Mouse (Mus musculus) layer of hippocampus, adult 9-11 months (tissue): ENCODE data around the gene Tbc1d7.

Source experiments
- DNase-seq: peaks from one replicate; pipeline ENCODE4 v3.0.0; 2022

The Tbc1d7 gene

GRCm38 (mm10) chr13:43132859-43133258, 38.4 kb downstream of the Tbc1d7 start:
- no peak for DNase-seq

DNA sequence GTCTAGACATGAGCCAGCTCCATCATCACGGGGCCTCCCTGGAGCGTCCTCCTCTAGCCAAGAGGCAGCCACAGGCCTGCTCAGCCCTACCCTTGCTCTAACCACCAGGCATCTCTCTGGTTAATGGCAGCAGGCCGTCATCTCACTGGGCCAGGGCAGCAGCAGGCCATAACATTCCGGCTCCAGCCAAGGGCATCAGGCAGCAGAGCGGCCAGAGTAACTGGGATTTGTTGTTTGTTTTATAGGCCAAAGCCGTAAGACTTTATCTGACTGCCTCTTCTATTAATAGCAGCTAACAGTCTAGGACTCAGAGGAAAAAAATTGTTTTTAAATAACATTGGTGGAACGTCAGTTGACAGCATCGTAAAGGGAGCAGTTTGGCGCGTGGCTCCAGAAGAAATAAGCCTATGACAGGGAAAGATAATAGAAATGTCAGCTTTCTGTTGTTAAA, 39.5 kb downstream of the Tbc1d7 start:
- no peak for DNase-seq

GRCm38 (mm10) chr13:43130161-43130560, 41.1 kb downstream of the Tbc1d7 start:
- no peak for DNase-seq

GRCm38 (mm10) chr13:43124683-43125074, 46.6 kb downstream of the Tbc1d7 start:
- no peak for DNase-seq

- no peak for DNase-seq
Measured at GRCm38 (mm10) chr13:43123895-43124682, 47.2 kb downstream of the Tbc1d7 start.

DNA sequence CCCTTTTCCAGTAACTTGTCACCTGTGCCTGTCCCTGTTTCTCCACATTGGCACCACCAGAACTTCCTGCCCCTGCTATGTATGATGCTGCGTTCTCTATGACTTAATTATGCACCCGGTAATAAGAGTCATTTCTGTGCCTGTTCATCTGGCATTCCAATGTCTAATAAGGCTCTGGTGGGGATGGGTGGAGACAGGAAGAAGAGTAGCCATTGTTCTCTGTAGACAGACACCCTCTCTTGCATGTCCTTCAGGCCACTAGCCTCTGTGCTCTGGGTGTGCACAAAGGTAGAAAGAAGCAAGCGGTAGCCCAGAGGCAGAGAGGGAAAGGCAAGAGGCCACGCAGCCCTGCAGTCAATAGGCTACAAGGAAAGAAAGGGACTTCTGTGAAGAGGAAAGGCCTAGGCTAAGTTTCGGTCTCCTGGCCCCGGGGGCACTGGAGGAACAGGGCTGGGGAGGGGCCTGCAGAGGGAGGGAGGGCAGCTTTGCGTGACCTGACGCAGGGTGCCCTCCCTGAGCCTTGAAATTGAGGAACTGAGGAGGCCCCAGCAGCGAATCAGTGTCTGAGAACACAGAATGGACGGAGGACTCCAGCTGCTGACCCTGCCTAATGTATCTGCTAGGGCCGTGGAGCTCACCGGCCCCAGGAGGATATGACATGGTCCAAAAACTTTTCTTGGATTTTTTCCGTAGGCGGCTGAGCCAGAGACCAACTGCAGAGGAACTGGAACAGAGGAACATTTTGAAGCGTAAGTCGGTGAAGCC, 48.8 kb downstream of the Tbc1d7 start:
- peak; percentile 57 for DNase-seq

DNA sequence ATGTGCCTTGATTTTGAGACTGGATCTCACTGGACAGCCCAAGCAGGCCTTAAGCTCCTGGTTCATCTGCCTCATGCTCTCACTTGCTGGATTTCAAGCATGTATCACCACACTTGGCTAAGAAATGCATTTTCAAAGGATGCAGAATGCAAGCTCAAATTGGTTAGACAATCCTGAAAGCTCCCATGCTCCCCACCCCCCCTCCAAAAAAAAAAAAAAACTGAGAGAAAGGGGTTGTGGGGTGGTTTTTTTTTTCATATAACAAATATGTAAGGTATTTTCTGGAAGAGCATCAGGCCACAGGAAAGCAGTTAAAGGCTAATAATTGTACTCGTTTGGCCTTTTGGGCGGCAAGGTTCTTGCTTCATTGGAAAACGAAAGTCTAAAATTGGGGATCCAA, 58.2 kb downstream of the Tbc1d7 start:
- no peak for DNase-seq

- DNase-seq, result no peak
Measured at GRCm38 (mm10) chr13:43112707-43113106, 58.6 kb downstream of the Tbc1d7 start.

- peak; percentile 87 for DNase-seq
Measured at GRCm38 (mm10) chr13:43112280-43112679, 59.0 kb downstream of the Tbc1d7 start.

DNA sequence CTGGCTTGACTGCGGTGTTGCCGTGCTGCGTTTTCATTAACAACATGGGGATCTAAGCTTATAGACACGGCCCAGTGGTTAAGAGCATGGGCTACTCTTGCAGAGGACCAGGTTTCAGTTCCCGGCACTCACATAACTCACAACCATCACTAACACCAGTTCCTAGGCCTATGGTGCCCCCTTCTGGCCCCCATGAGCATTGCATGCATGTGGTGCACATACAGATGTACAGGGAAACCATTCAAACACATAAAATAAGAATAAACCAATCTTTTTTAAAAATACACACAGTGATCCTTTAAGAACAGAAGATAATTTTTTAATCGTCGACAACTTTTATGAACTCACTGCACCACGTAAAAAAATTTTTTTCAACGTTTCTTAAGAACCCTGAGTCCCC, 66.8 kb downstream of the Tbc1d7 start:
- no peak for DNase-seq

- no peak for DNase-seq
Measured at GRCm38 (mm10) chr13:43102943-43103342, 68.4 kb downstream of the Tbc1d7 start.
